Mouse (Mus musculus) left cerebral cortex, adult 6 months (tissue): ENCODE data around the gene Gm9495. TPM values are rescaled to one million over a fixed set of nuclear protein-coding genes. Genes with fewer than 3 reads are reported as not detected.

Experiments
- long read RNA-seq, 2 experiments: library from polyadenylated mRNA; unstranded; transcript quantifications; one replicate each; pipeline ENCODE4 v2.0.0; 2019 to 2020
- polyA plus RNA-seq: library from polyadenylated mRNA; unstranded; fragments of <200 nt; fragmentation: Nextera tagmentation; gene quantifications from 2 replicates; pipeline ENCODE4 v1.2.3, GENCODE M21; 2021

Gene Gm9495
- not detected in 2 replicates for polyA plus RNA-seq
- long read RNA-seq, experiment 1, result 0 reads
- long read RNA-seq, experiment 2, result 0 reads

DNA sequence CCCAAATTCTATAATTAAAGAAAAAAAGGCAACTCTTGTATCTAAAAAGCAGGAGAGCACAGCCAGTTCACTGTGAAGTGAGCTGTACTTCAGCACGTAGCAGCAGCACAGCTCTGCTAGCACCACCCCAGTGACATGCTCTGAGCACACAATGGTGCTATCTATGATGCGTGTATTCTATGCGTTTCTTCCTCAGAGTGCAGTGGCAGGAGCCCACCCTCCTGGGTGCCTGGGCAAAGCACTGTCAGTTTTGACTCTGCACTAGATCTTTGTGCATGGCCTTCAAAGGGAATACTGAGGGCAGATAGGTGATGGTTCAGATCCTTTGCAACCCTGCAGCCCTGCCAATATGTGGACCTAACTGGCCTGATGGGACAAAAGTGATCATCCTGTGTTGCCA lies at the start of gene Gm9495:
Gene Gm9495 (minus strand): TSS at position 101 of the 400 bp plus-strand sequence.

Other genes starting within 250 kb of the Gm9495 start
- 7.9 and 8.6 TPM in 2 replicates for gene Zfp930, start 244.5 kb downstream of the Gm9495 start, polyA plus RNA-seq
- gene D130040H23Rik, start 182.5 kb downstream of the Gm9495 start, polyA plus RNA-seq, result 2.5 and 3.0 TPM in 2 replicates
- gene Gm7697, start 69.4 kb upstream of the Gm9495 start, polyA plus RNA-seq, result not detected in 2 replicates
- gene Zfp868, start 172.0 kb upstream of the Gm9495 start, polyA plus RNA-seq, result 13.4 and 14.0 TPM in 2 replicates
- 1.1 and 1.6 TPM in 2 replicates for gene Zfp964, start 200.9 kb upstream of the Gm9495 start, polyA plus RNA-seq